Mouse (Mus musculus): ENCODE results near the gene Gm10130. TPM values are rescaled to one million over a fixed set of nuclear protein-coding genes. Genes with fewer than 3 reads are reported as not detected.
"Not testable (repeated sequence)": the region's sequence is repeated elsewhere in the genome, so short reads cannot be mapped to it uniquely, and the experiment has no call there.

Gm10130 gene
- polyA plus RNA-seq, 1 experiment from 2014 or later: 1.0 TPM

GRCm38 (mm10) chr2:150362113-150362877 is 38.8 kb downstream of the Gm10130 start, which contains the start of gene 3300002I08Rik:
Gene 3300002I08Rik (minus strand): TSS chr2:150362765.
- DNase-seq (ENCODE audit: low spot score): peak; percentile 84
- 0% methylated on average over 16 of the region's 17 CpGs for WGBS

GRCm38 (mm10) chr2:150362878-150363229 is 39.4 kb downstream of the Gm10130 start:
- WGBS: 19% methylated on average over 4 of the region's 4 CpGs
- H3K4me3 ChIP-seq (ENCODE audit: low read depth, low read length): peak overlapping the region; percentile 50
- peak overlapping the region; percentile 42 for H3K4me2 ChIP-seq (replicated peaks; ENCODE audit: low read depth, low read length)
- H3K27me3 ChIP-seq (ENCODE audit: control insufficient read depth, insufficient read depth, low read length): no peaks in the 10 kb centered on the region
- DNase-seq (ENCODE audit: low spot score): no peak
- H3K4me1 ChIP-seq (replicated peaks; ENCODE audit: control insufficient read depth, insufficient read depth, low read length): no peaks in the 10 kb centered on the region
- H3K9ac ChIP-seq (ENCODE audit: low read depth, low read length): 0 out of 2 replicates have a peak overlapping the region, but pooled peaks have one; percentile 27
- no peak overlapping the region for H3K27ac ChIP-seq (ENCODE audit: low read depth, low read length)
- no peak; the same call in 1 of the 2 replicates for ATAC-seq (ENCODE audit: low FRiP score)
- no peaks in the 10 kb centered on the region for H3K36me3 ChIP-seq (ENCODE audit: control insufficient read depth, insufficient read depth, low read length)
- H3K9me3 ChIP-seq (ENCODE audit: control insufficient read depth, low read length): no peaks in the 10 kb centered on the region

More at GRCm38 (mm10) chr2:150362113-150362877, 38.8 kb downstream of the Gm10130 start, which contains the start of gene 3300002I08Rik:
- not testable (repeated sequence) for H3K9me3 ChIP-seq (ENCODE audit: control insufficient read depth, low read length); H3K4me1 ChIP-seq (replicated peaks; ENCODE audit: control insufficient read depth, insufficient read depth, low read length); H3K36me3 ChIP-seq (ENCODE audit: control insufficient read depth, insufficient read depth, low read length); H3K27me3 ChIP-seq (ENCODE audit: control insufficient read depth, insufficient read depth, low read length)
- ATAC-seq (ENCODE audit: low FRiP score): peak; percentile 100
- H3K4me3 ChIP-seq (ENCODE audit: low read depth, low read length): peak within 1 kb of the TSS; percentile 50
- H3K9ac ChIP-seq (ENCODE audit: low read depth, low read length): peak within 1 kb of the TSS; percentile 67
- H3K27ac ChIP-seq (ENCODE audit: low read depth, low read length): peak within 1 kb of the TSS; percentile 67; the same call in 1 of the 2 replicates
- H3K4me2 ChIP-seq (replicated peaks; ENCODE audit: low read depth, low read length): peak within 1 kb of the TSS; percentile 42

- not testable (repeated sequence) for H3K27me3 ChIP-seq (ENCODE audit: control insufficient read depth, insufficient read depth, low read length); H3K9ac ChIP-seq (ENCODE audit: low read depth, low read length); ATAC-seq (ENCODE audit: low FRiP score); H3K36me3 ChIP-seq (ENCODE audit: control insufficient read depth, insufficient read depth, low read length); H3K4me2 ChIP-seq (replicated peaks; ENCODE audit: low read depth, low read length); H3K4me3 ChIP-seq (ENCODE audit: low read depth, low read length); H3K4me1 ChIP-seq (replicated peaks; ENCODE audit: control insufficient read depth, insufficient read depth, low read length); H3K27ac ChIP-seq (ENCODE audit: low read depth, low read length); H3K9me3 ChIP-seq (ENCODE audit: control insufficient read depth, low read length); DNase-seq (ENCODE audit: low spot score)
- 95% methylated on average over 18 of the region's 19 CpGs for WGBS
Measured at GRCm38 (mm10) chr2:150385553-150386106, 62.1 kb downstream of the Gm10130 start.

GRCm38 (mm10) chr2:150390198-150390597 is 66.7 kb downstream of the Gm10130 start:
- no peaks in the 10 kb centered on the region for H3K9me3 ChIP-seq (ENCODE audit: control insufficient read depth, low read length)
- no peak overlapping the region for H3K4me3 ChIP-seq (ENCODE audit: low read depth, low read length)
- no peak overlapping the region for H3K4me2 ChIP-seq (replicated peaks; ENCODE audit: low read depth, low read length)
- no peaks in the 10 kb centered on the region for H3K4me1 ChIP-seq (replicated peaks; ENCODE audit: control insufficient read depth, insufficient read depth, low read length)
- H3K36me3 ChIP-seq (ENCODE audit: control insufficient read depth, insufficient read depth, low read length): no peaks in the 10 kb centered on the region
- no peak for ATAC-seq (ENCODE audit: low FRiP score)
- H3K27ac ChIP-seq (ENCODE audit: low read depth, low read length): no peak overlapping the region
- WGBS: 90% methylated on average over 1 of the region's 1 CpGs
- no peaks in the 10 kb centered on the region for H3K27me3 ChIP-seq (ENCODE audit: control insufficient read depth, insufficient read depth, low read length)
- DNase-seq (ENCODE audit: low spot score): no peak
- H3K9ac ChIP-seq (ENCODE audit: low read depth, low read length): no peak overlapping the region

GRCm38 (mm10) chr2:150412146-150412545 is 88.6 kb downstream of the Gm10130 start:
- not testable (repeated sequence) for H3K27ac ChIP-seq (ENCODE audit: low read depth, low read length); H3K9me3 ChIP-seq (ENCODE audit: control insufficient read depth, low read length); ATAC-seq (ENCODE audit: low FRiP score); H3K36me3 ChIP-seq (ENCODE audit: control insufficient read depth, insufficient read depth, low read length); H3K4me3 ChIP-seq (ENCODE audit: low read depth, low read length); H3K27me3 ChIP-seq (ENCODE audit: control insufficient read depth, insufficient read depth, low read length); H3K9ac ChIP-seq (ENCODE audit: low read depth, low read length); H3K4me1 ChIP-seq (replicated peaks; ENCODE audit: control insufficient read depth, insufficient read depth, low read length); H3K4me2 ChIP-seq (replicated peaks; ENCODE audit: low read depth, low read length); DNase-seq (ENCODE audit: low spot score)
- 87% methylated on average over 17 of the region's 17 CpGs for WGBS

Other genes starting within 250 kb of the Gm10130 start
- 11.0 and 11.2 TPM in 2 replicates for gene Zfp120, start 187.0 kb upstream of the Gm10130 start, polyA plus RNA-seq (2014; fragmentation: Nextera tagmentation; extraction: Ambion mirVana)
- gene Gm10770, start 144.0 kb upstream of the Gm10130 start, polyA plus RNA-seq (2014; fragmentation: Nextera tagmentation; extraction: Ambion mirVana): not detected in 2 replicates
- gene Gm14139, start 141.9 kb upstream of the Gm10130 start, polyA plus RNA-seq (2014; fragmentation: Nextera tagmentation; extraction: Ambion mirVana): not detected in 2 replicates
- 11.7 and 13.8 TPM in 2 replicates for gene Zfp937, start 105.6 kb upstream of the Gm10130 start, polyA plus RNA-seq (2014; fragmentation: Nextera tagmentation; extraction: Ambion mirVana)
- gene Gm21994, start 68.1 kb upstream of the Gm10130 start, polyA plus RNA-seq (2014; fragmentation: Nextera tagmentation; extraction: Ambion mirVana): 3.1 and 3.6 TPM in 2 replicates
- gene Gm14124, start 66.2 kb upstream of the Gm10130 start, polyA plus RNA-seq (2014; fragmentation: Nextera tagmentation; extraction: Ambion mirVana): not detected in 2 replicates
- gene 3300002I08Rik, start 39.1 kb downstream of the Gm10130 start, polyA plus RNA-seq (2014; fragmentation: Nextera tagmentation; extraction: Ambion mirVana): 12.9 and 14.4 TPM in 2 replicates
- 7.9 and 9.6 TPM in 2 replicates for gene Zfp442, start 127.8 kb downstream of the Gm10130 start, polyA plus RNA-seq (2014; fragmentation: Nextera tagmentation; extraction: Ambion mirVana)
- gene Zfp345, start 161.4 kb downstream of the Gm10130 start, polyA plus RNA-seq (2014; fragmentation: Nextera tagmentation; extraction: Ambion mirVana): not detected in 2 replicates
- gene Cst7, start 246.7 kb downstream of the Gm10130 start, polyA plus RNA-seq (2014; fragmentation: Nextera tagmentation; extraction: Ambion mirVana): 0.15 and 0.23 TPM in 2 replicates